Mouse (Mus musculus) lung, embryonic 14.5 days (tissue): ENCODE results near the gene Mipep. TPM values are rescaled to one million over a fixed set of nuclear protein-coding genes. Genes with fewer than 3 reads are reported as not detected.

Experiments
- ATAC-seq: fragments of 200-750 bp; cut with Nextera tagmentation; 2 replicates; pipeline ENCODE4 v1.8.0; 2017; ENCODE audit warnings: mild to moderate bottlenecking, moderate TSS enrichment, moderate library complexity; ENCODE audit not compliant: insufficient read depth
- DNase-seq: peaks from one replicate; pipeline ENCODE4 v3.0.0-alpha.2; 2015
- H3K27ac ChIP-seq: fragments of 300-500 bp; sonication (generic); 2 replicates; pipeline ENCODE4 v1.5.1; 2014; ENCODE audit warnings: low read depth, mild to moderate bottlenecking, moderate library complexity
- H3K27me3 ChIP-seq: fragments of 300-500 bp; sonication (generic); 2 replicates; pipeline ENCODE4 v1.6.1; 2014; ENCODE audit warnings: low read length, control low read depth; ENCODE audit not compliant: insufficient read depth
- H3K36me3 ChIP-seq: fragments of 300-500 bp; sonication (generic); 2 replicates; pipeline ENCODE4 v1.6.1; 2014; ENCODE audit warnings: control low read depth; ENCODE audit not compliant: insufficient read depth
- H3K4me1 ChIP-seq: fragments of 300-500 bp; sonication (generic); 2 replicates; pipeline ENCODE4 v1.6.1; 2014; ENCODE audit warnings: antibody characterized with exemption, control low read depth; ENCODE audit not compliant: insufficient read depth
- H3K4me2 ChIP-seq: fragments of 300-500 bp; sonication (generic); 2 replicates; pipeline ENCODE4 v1.6.1; 2014; ENCODE audit warnings: mild to moderate bottlenecking
- H3K4me3 ChIP-seq: fragments of 300-500 bp; sonication (generic); 2 replicates; pipeline ENCODE4 v1.5.1; 2014; ENCODE audit warnings: low read depth, low read length
- H3K9ac ChIP-seq: fragments of 300-500 bp; sonication (generic); 2 replicates; pipeline ENCODE4 v1.6.1; 2014
- H3K9me3 ChIP-seq: fragments of 300-500 bp; sonication (generic); 2 replicates; pipeline ENCODE4 v1.6.1; 2016; ENCODE audit warnings: low read depth, low read length, control low read depth
- CTCF ChIP-seq: IDR thresholded peaks from 2 replicates; pipeline ENCODE4 v1.5.1; 2016; ENCODE audit warnings: antibody characterized with exemption, low read depth
- WGBS: fragments of 180-500 bp; shearing (Covaris S2); extraction: QIAGEN DNeasy Blood & Tissue Kit; methylation state at CpG from one replicate; pipeline ENCODE4 v1.1.7; 2014; 5-methylcytosine and 5-hydroxymethylcytosine counted together
- polyA plus RNA-seq: library from polyadenylated mRNA; unstranded; fragments of >200 nt; fragmentation: Nextera tagmentation; extraction: Ambion mirVana; gene quantifications from 2 replicates; pipeline ENCODE4 v1.2.1, GENCODE M21; 2014

Mipep gene
- polyA plus RNA-seq, 1 experiment from 2014 or later = 26.5 TPM

- TF ChIP-seq CTCF = no peak
- no peak overlapping the region for H3K27ac ChIP-seq
- 63% methylated on average over 2 of the region's 2 CpGs for WGBS
- H3K36me3 ChIP-seq = peaks cover 6% of the 10 kb centered on the region; the same call in 1 of the 2 replicates
- no peaks in the 10 kb centered on the region for H3K9me3 ChIP-seq
- ATAC-seq = peak; percentile 38; the same call in 1 of the 2 replicates
- H3K4me3 ChIP-seq = no peak overlapping the region
- no peak overlapping the region for H3K4me2 ChIP-seq
- no peak overlapping the region for H3K9ac ChIP-seq
- H3K4me1 ChIP-seq = no peaks in the 10 kb centered on the region
- DNase-seq = peak; percentile 32
- no peaks in the 10 kb centered on the region for H3K27me3 ChIP-seq
Observed at GRCm38 (mm10) chr14:60765025-60765424, 19.3 kb upstream of the Mipep start.

- Histone ChIP-seq H3K4me2 (no peak within 1 kb of the TSS), H3K9me3 (no peaks in the 10 kb centered on the region), H3K27ac (no peak within 1 kb of the TSS), H3K36me3 (no peaks in the 10 kb centered on the region), H3K27me3 (no peaks in the 10 kb centered on the region), H3K4me3 (no peak within 1 kb of the TSS), H3K4me1 (no peaks in the 10 kb centered on the region), H3K9ac (no peak within 1 kb of the TSS)
- DNase-seq (no peak), ATAC-seq (no peak)
- WGBS = 57% methylated on average over 4 of the region's 4 CpGs
- TF ChIP-seq CTCF = no peak
Observed at GRCm38 (mm10) chr14:60767884-60768283, 16.5 kb upstream of the Mipep start, which contains the start of gene C1qtnf9. Gene C1qtnf9 (plus strand): TSS chr14:60768134.

- Histone ChIP-seq H3K4me2 (no peak overlapping the region), H3K4me3 (no peak overlapping the region), H3K27ac (no peak overlapping the region), H3K36me3 (no peaks in the 10 kb centered on the region), H3K9ac (no peak overlapping the region), H3K27me3 (no peaks in the 10 kb centered on the region), H3K9me3 (no peaks in the 10 kb centered on the region), H3K4me1 (no peaks in the 10 kb centered on the region)
- TF ChIP-seq CTCF = peak; percentile 39
- peak; percentile 37 for DNase-seq
- WGBS = 48% methylated on average over 6 of the region's 6 CpGs
- ATAC-seq = no peak
Observed at GRCm38 (mm10) chr14:60769340-60769739, 15.0 kb upstream of the Mipep start.

GRCm38 (mm10) chr14:60770594-60770993, 13.8 kb upstream of the Mipep start:
- Histone ChIP-seq H3K27me3 (no peaks in the 10 kb centered on the region), H3K36me3 (no peaks in the 10 kb centered on the region), H3K4me2 (no peak overlapping the region), H3K9me3 (no peaks in the 10 kb centered on the region), H3K9ac (no peak overlapping the region), H3K4me3 (no peak overlapping the region), H3K4me1 (no peaks in the 10 kb centered on the region), H3K27ac (no peak overlapping the region)
- DNase-seq (no peak), ATAC-seq (no peak)
- WGBS = 66% methylated on average over 6 of the region's 6 CpGs
- TF ChIP-seq CTCF = no peak

- ATAC-seq (peak; percentile 58; the same call in 1 of the 2 replicates), DNase-seq (peak; percentile 81)
- Histone ChIP-seq H3K4me2 (peak overlapping the region; percentile 52), H3K4me3 (peak overlapping the region; percentile 14), H3K27ac (no peak overlapping the region), H3K27me3 (no peaks in the 10 kb centered on the region), H3K36me3 (no peaks in the 10 kb centered on the region), H3K4me1 (no peaks in the 10 kb centered on the region), H3K9me3 (no peaks in the 10 kb centered on the region), H3K9ac (no peak overlapping the region)
- peak; percentile 97 for TF ChIP-seq CTCF
- 4% methylated on average over 8 of the region's 8 CpGs for WGBS
Observed at GRCm38 (mm10) chr14:60771057-60771456, 13.3 kb upstream of the Mipep start.

- Histone ChIP-seq H3K36me3 (no peaks in the 10 kb centered on the region), H3K4me1 (no peaks in the 10 kb centered on the region), H3K9me3 (no peaks in the 10 kb centered on the region), H3K4me3 (no peak overlapping the region), H3K9ac (no peak overlapping the region), H3K27me3 (no peaks in the 10 kb centered on the region), H3K27ac (no peak overlapping the region), H3K4me2 (no peak overlapping the region)
- ATAC-seq (no peak), DNase-seq (no peak)
- TF ChIP-seq CTCF = peak; percentile 24; the same call in 1 of the 2 replicates
- WGBS = 80% methylated on average over 2 of the region's 2 CpGs
Observed at GRCm38 (mm10) chr14:60773476-60773875, 10.9 kb upstream of the Mipep start.

- WGBS = 82% methylated on average over 8 of the region's 8 CpGs
- H3K9me3 ChIP-seq = no peaks in the 10 kb centered on the region
- H3K4me2 ChIP-seq = no peak overlapping the region
- H3K9ac ChIP-seq = no peak overlapping the region
- ATAC-seq = no peak
- no peak for DNase-seq
- no peak overlapping the region for H3K4me3 ChIP-seq
- H3K27ac ChIP-seq = no peak overlapping the region
- TF ChIP-seq CTCF = no peak
- H3K4me1 ChIP-seq = no peaks in the 10 kb centered on the region
- no peaks in the 10 kb centered on the region for H3K27me3 ChIP-seq
- no peaks in the 10 kb centered on the region for H3K36me3 ChIP-seq
Observed at GRCm38 (mm10) chr14:60776521-60776920, 7.9 kb upstream of the Mipep start.
